Mouse (Mus musculus) liver, postnatal 0 days (tissue): Measurements from ENCODE around the gene Capg. TPM values are rescaled to one million over a fixed set of nuclear protein-coding genes. Genes with fewer than 3 reads are reported as not detected.

Experiments used
- ATAC-seq: fragments of 200-750 bp; cut with Nextera tagmentation; 2 replicates; pipeline ENCODE4 v1.8.0; 2017; ENCODE audit warnings: mild to moderate bottlenecking, moderate library complexity
- DNase-seq: peaks from one replicate; pipeline ENCODE4 v3.0.0-alpha.2; 2016
- H3K27ac ChIP-seq: fragments of 300-500 bp; sonication (generic); 2 replicates; pipeline ENCODE4 v1.5.1; 2014; ENCODE audit warnings: antibody characterized with exemption, moderate library complexity, mild to moderate bottlenecking, low read depth
- H3K27me3 ChIP-seq: fragments of 300-500 bp; sonication (generic); 2 replicates; pipeline ENCODE4 v1.6.1; 2014; ENCODE audit warnings: low read length, control low read depth, mixed read lengths; ENCODE audit not compliant: insufficient read depth
- H3K36me3 ChIP-seq: fragments of 300-500 bp; sonication (generic); replicated peaks from 2 replicates; pipeline ENCODE4 v1.6.1; 2014; ENCODE audit warnings: mild to moderate bottlenecking, control low read depth, low read length, moderate library complexity, mixed read lengths; ENCODE audit not compliant: insufficient read depth
- H3K4me1 ChIP-seq: fragments of 300-500 bp; sonication (generic); 2 replicates; pipeline ENCODE4 v1.6.1; 2014; ENCODE audit warnings: antibody characterized with exemption, mild to moderate bottlenecking, control low read depth; ENCODE audit not compliant: insufficient read depth
- H3K4me2 ChIP-seq: fragments of 300-500 bp; sonication (generic); 2 replicates; pipeline ENCODE4 v1.6.1; 2014; ENCODE audit warnings: low read depth, mild to moderate bottlenecking, low read length, moderate library complexity, mixed read lengths
- H3K4me3 ChIP-seq: fragments of 300-500 bp; sonication (generic); 2 replicates; pipeline ENCODE4 v1.5.1; 2014; ENCODE audit warnings: low read depth, low read length
- H3K9ac ChIP-seq: fragments of 300-500 bp; sonication (generic); replicated peaks from 2 replicates; pipeline ENCODE4 v1.6.1; 2014; ENCODE audit warnings: mild to moderate bottlenecking, moderate library complexity
- H3K9me3 ChIP-seq: fragments of 300-500 bp; sonication (generic); 2 replicates; pipeline ENCODE4 v1.6.1; 2016; ENCODE audit warnings: mild to moderate bottlenecking, control low read depth, low read length, mixed read lengths
- CTCF ChIP-seq: sonication (generic); IDR thresholded peaks from 2 replicates; pipeline ENCODE4 v1.5.1; 2016; ENCODE audit warnings: antibody characterized with exemption, low read depth
- EP300 ChIP-seq: IDR thresholded peaks from 2 replicates; pipeline ENCODE4 v1.6.1; 2016; ENCODE audit warnings: antibody characterized with exemption, low read depth, mild to moderate bottlenecking
- WGBS: fragments of 180-500 bp; shearing (Covaris S2); extraction: QIAGEN DNeasy Blood & Tissue Kit; methylation state at CpG from one replicate; pipeline ENCODE4 v1.1.7; 2014; ENCODE audit not compliant: insufficient replicate concordance; 5-methylcytosine and 5-hydroxymethylcytosine counted together
- polyA plus RNA-seq: library from polyadenylated mRNA; unstranded; fragments of >200 nt; fragmentation: Nextera tagmentation; extraction: Ambion mirVana; gene quantifications from 2 replicates; pipeline ENCODE4 v1.2.1, GENCODE M21; 2015

The Capg gene
- polyA plus RNA-seq, 1 experiment from 2014 or later, result 22.8 TPM

- Histone ChIP-seq H3K27me3 (no peaks in the 10 kb centered on the region), H3K36me3 (peaks cover 11% of the 10 kb centered on the region; the same call in 1 of the 2 replicates), H3K4me1 (no peaks in the 10 kb centered on the region; the same call in 1 of the 2 replicates), H3K27ac (0 out of 2 replicates have a peak overlapping the region, but pooled peaks have one; percentile 44), H3K4me3 (no peak overlapping the region), H3K9ac (no peak overlapping the region), H3K4me2 (no peak overlapping the region), H3K9me3 (no peaks in the 10 kb centered on the region)
- ATAC-seq, result peak; percentile 78
- peak; percentile 28 for DNase-seq
- WGBS, result 79% methylated on average over 10 of the region's 10 CpGs
- TF ChIP-seq CTCF (no peak), EP300 (no peak)
Observed at GRCm38 (mm10) chr6:72570644-72571397, 26.6 kb downstream of the Capg start.

- Histone ChIP-seq H3K27me3 (no peaks in the 10 kb centered on the region), H3K4me3 (no peak overlapping the region), H3K9me3 (no peaks in the 10 kb centered on the region), H3K9ac (no peak overlapping the region), H3K27ac (no peak overlapping the region), H3K36me3 (peaks cover 13% of the 10 kb centered on the region; the same call in 1 of the 2 replicates), H3K4me2 (no peak overlapping the region), H3K4me1 (no peaks in the 10 kb centered on the region)
- ATAC-seq (no peak), DNase-seq (no peak)
- no peak for TF ChIP-seq EP300
- TF ChIP-seq CTCF, result no peak
- WGBS, result 47% methylated on average over 3 of the region's 3 CpGs
Observed at GRCm38 (mm10) chr6:72571826-72572225, 27.6 kb downstream of the Capg start.

GRCm38 (mm10) chr6:72576041-72576440, 31.9 kb downstream of the Capg start:
- DNase-seq (no peak), ATAC-seq (no peak)
- no peak overlapping the region for H3K4me2 ChIP-seq
- no peaks in the 10 kb centered on the region for H3K4me1 ChIP-seq
- no peak overlapping the region for H3K9ac ChIP-seq
- TF ChIP-seq CTCF (no peak), EP300 (no peak)
- no peak overlapping the region for H3K4me3 ChIP-seq
- WGBS, result 93% methylated on average over 3 of the region's 3 CpGs
- no peaks in the 10 kb centered on the region for H3K9me3 ChIP-seq
- H3K27ac ChIP-seq, result no peak overlapping the region
- H3K36me3 ChIP-seq, result peaks cover 13% of the 10 kb centered on the region
- no peaks in the 10 kb centered on the region for H3K27me3 ChIP-seq

GRCm38 (mm10) chr6:72581625-72582382, 37.6 kb downstream of the Capg start:
- no peak overlapping the region for H3K27ac ChIP-seq
- H3K9ac ChIP-seq, result no peak overlapping the region
- no peak for TF ChIP-seq EP300
- TF ChIP-seq CTCF, result no peak
- no peaks in the 10 kb centered on the region; the same call in none of the 2 replicates for H3K36me3 ChIP-seq
- H3K4me2 ChIP-seq, result no peak overlapping the region
- H3K4me1 ChIP-seq, result no peaks in the 10 kb centered on the region
- no peak overlapping the region for H3K4me3 ChIP-seq
- ATAC-seq (no peak), DNase-seq (no peak)
- WGBS, result 62% methylated on average over 11 of the region's 11 CpGs
- H3K27me3 ChIP-seq, result no peaks in the 10 kb centered on the region
- no peaks in the 10 kb centered on the region for H3K9me3 ChIP-seq

- H3K4me3 ChIP-seq, result no peak overlapping the region
- H3K27me3 ChIP-seq, result no peaks in the 10 kb centered on the region
- TF ChIP-seq CTCF (no peak), EP300 (no peak)
- no peaks in the 10 kb centered on the region for H3K4me1 ChIP-seq
- H3K9me3 ChIP-seq, result no peaks in the 10 kb centered on the region
- peak overlapping the region; percentile 51 for H3K27ac ChIP-seq
- 71% methylated on average over 4 of the region's 4 CpGs for WGBS
- no peak for DNase-seq
- H3K36me3 ChIP-seq, result no peaks in the 10 kb centered on the region; the same call in 1 of the 2 replicates
- no peak overlapping the region for H3K4me2 ChIP-seq
- H3K9ac ChIP-seq, result no peak overlapping the region
- ATAC-seq, result no peak
Observed at GRCm38 (mm10) chr6:72583211-72583839, 39.1 kb downstream of the Capg start.

GRCm38 (mm10) chr6:72584154-72584553, 40.0 kb downstream of the Capg start:
- DNase-seq (no peak), ATAC-seq (peak; percentile 84)
- Histone ChIP-seq H3K27me3 (no peaks in the 10 kb centered on the region), H3K9me3 (no peaks in the 10 kb centered on the region), H3K4me1 (no peaks in the 10 kb centered on the region), H3K9ac (no peak overlapping the region), H3K36me3 (no peaks in the 10 kb centered on the region; the same call in 1 of the 2 replicates), H3K4me3 (no peak overlapping the region), H3K4me2 (no peak overlapping the region), H3K27ac (peak overlapping the region; percentile 51)
- 60% methylated on average over 11 of the region's 11 CpGs for WGBS
- no peak for TF ChIP-seq CTCF
- TF ChIP-seq EP300, result 0 out of 2 replicates have a peak, but pooled peaks have one; percentile 22
